Mouse (Mus musculus) hematopoietic multipotent progenitor cell, adult 10-12 weeks (in vitro differentiated cells): ENCODE results near the gene Wdhd1. TPM values are rescaled to one million over a fixed set of nuclear protein-coding genes. Genes with fewer than 3 reads are reported as not detected.

Source experiments
- polyA plus RNA-seq: library from polyadenylated mRNA; stranded (reverse); fragments of >175 nt; gene quantifications from 2 replicates; pipeline ENCODE4 v1.2.3, GENCODE M21; 2012; ENCODE audit warnings: low replicate concordance

Wdhd1 gene
- 0.61 and 2.8 TPM in 2 replicates for polyA plus RNA-seq

GRCm38 (mm10) chr14:47276637-47277393, at the start of gene Wdhd1, which contains the start of gene Socs4:
Wdhd1 (minus strand) TSS chr14:47276857.
Socs4 (plus strand) TSS chr14:47276931.

GRCm38 (mm10) chr14:47297785-47298407, 21.2 kb upstream of the Wdhd1 start, which contains the start of gene Mapk1ip1l:
Mapk1ip1l (plus strand) TSS chr14:47298266.

Other genes with a start within 250 kb of the Wdhd1 start
- gene Gch1, start 87.4 kb downstream of the Wdhd1 start, polyA plus RNA-seq, result 13.9 and 20.5 TPM in 2 replicates
- 4.6 and 5.2 TPM in 2 replicates for gene Socs4, start 74 bp upstream of the Wdhd1 start, polyA plus RNA-seq
- 50.9 and 168 TPM in 2 replicates for gene Mapk1ip1l, start 21.4 kb upstream of the Wdhd1 start, polyA plus RNA-seq
- gene Lgals3, start 90.9 kb upstream of the Wdhd1 start, polyA plus RNA-seq, result 228 and 1,613 TPM in 2 replicates
- 0.96 and 7.9 TPM in 2 replicates for gene Dlgap5, start 141.6 kb upstream of the Wdhd1 start, polyA plus RNA-seq
- gene Fbxo34, start 173.6 kb upstream of the Wdhd1 start, polyA plus RNA-seq, result 15.0 and 15.3 TPM in 2 replicates